Mouse (Mus musculus): Measurements from ENCODE around the gene Far2.

Far2 gene

GRCm38 (mm10) chr6:148218235-148219076 lies 171.4 kb downstream of the Far2 start:
- DNase-seq (ENCODE audit: low spot score): no peak

- DNase-seq (ENCODE audit: low spot score): no peak
Measured at GRCm38 (mm10) chr6:148222686-148223085, 175.6 kb downstream of the Far2 start.

- no peak for DNase-seq (ENCODE audit: low spot score)
Measured at GRCm38 (mm10) chr6:148227542-148227941, 180.5 kb downstream of the Far2 start.
